Mouse (Mus musculus) ES-Bruce4 (cell line): ENCODE results near the gene Sept3. TPM values are rescaled to one million over a fixed set of nuclear protein-coding genes. Genes with fewer than 3 reads are reported as not detected.

Experiments
- H3K27ac ChIP-seq: 2 replicates; pipeline ENCODE4 v1.5.1; 2012; ENCODE audit warnings: low read length, inconsistent platforms; ENCODE audit not compliant: insufficient read depth
- H3K27me3 ChIP-seq: 2 replicates; pipeline ENCODE4 v1.6.1; 2012; ENCODE audit warnings: mild to moderate bottlenecking, low read length, inconsistent platforms; ENCODE audit not compliant: control insufficient read depth, poor library complexity, insufficient read depth, severe bottlenecking
- H3K36me3 ChIP-seq: 2 replicates; pipeline ENCODE4 v1.6.1; 2012; ENCODE audit warnings: inconsistent platforms, mild to moderate bottlenecking, low read length, moderate library complexity; ENCODE audit not compliant: control insufficient read depth, poor library complexity, insufficient read depth, severe bottlenecking
- H3K4me1 ChIP-seq: one replicate; pipeline ENCODE4 v1.8.1; 2011; ENCODE audit warnings: low read length; ENCODE audit not compliant: control insufficient read depth, insufficient read depth
- H3K4me3 ChIP-seq: 2 replicates; pipeline ENCODE4 v1.5.1; 2011; ENCODE audit warnings: low read depth, mild to moderate bottlenecking, low read length
- H3K9ac ChIP-seq: 2 replicates; pipeline ENCODE4 v1.6.1; 2012; ENCODE audit warnings: low read depth, mild to moderate bottlenecking, inconsistent platforms; ENCODE audit not compliant: poor library complexity, severe bottlenecking
- H3K9me3 ChIP-seq: replicated peaks from 2 replicates; pipeline ENCODE4 v1.6.1; 2012; ENCODE audit warnings: mild to moderate bottlenecking, low read length, inconsistent platforms; ENCODE audit not compliant: control insufficient read depth, poor library complexity, insufficient read depth, severe bottlenecking
- CTCF ChIP-seq: IDR thresholded peaks from one replicate; pipeline ENCODE4 v1.8.1; 2011; ENCODE audit warnings: low read depth, low read length
- EP300 ChIP-seq: IDR thresholded peaks from 2 replicates; pipeline ENCODE4 v1.6.1; 2011; ENCODE audit warnings: low read depth, low read length; ENCODE audit not compliant: insufficient read depth
- POLR2A ChIP-seq: IDR thresholded peaks from one replicate; pipeline ENCODE4 v1.8.1; 2011; ENCODE audit warnings: low read length; ENCODE audit not compliant: insufficient read depth
- polyA plus RNA-seq: library from polyadenylated mRNA; stranded (reverse); fragments of >200 nt; gene quantifications from 2 replicates; pipeline ENCODE4 v1.2.4, GENCODE M21; 2011; ENCODE audit warnings: low read depth; ENCODE audit not compliant: missing spikeins, insufficient read depth, insufficient read length

Sept3 gene
- 8.8 and 9.7 TPM in 2 replicates for polyA plus RNA-seq

GRCm38 (mm10) chr15:82274593-82274926 lies at the start of gene Sept3:
Sept3 (plus strand) TSS chr15:82274893.
- peaks cover 6% of the 10 kb centered on the region for H3K4me1 ChIP-seq
- no peaks in the 10 kb centered on the region for H3K9me3 ChIP-seq
- no peak for TF ChIP-seq CTCF
- TF ChIP-seq POLR2A, result no peak
- no peak for TF ChIP-seq EP300
- peak within 1 kb of the TSS; percentile 97 for H3K4me3 ChIP-seq
- peak within 1 kb of the TSS; percentile 79 for H3K9ac ChIP-seq
- no peaks in the 10 kb centered on the region for H3K36me3 ChIP-seq
- H3K27ac ChIP-seq, result no peak within 1 kb of the TSS
- H3K27me3 ChIP-seq, result 0 out of 2 replicates have a peak, but pooled peaks cover 4% of the 10 kb centered on the region

- Histone ChIP-seq H3K9me3 (no peaks in the 10 kb centered on the region), H3K4me3 (no peak overlapping the region), H3K27me3 (no peaks in the 10 kb centered on the region), H3K27ac (no peak overlapping the region), H3K9ac (no peak overlapping the region), H3K36me3 (no peaks in the 10 kb centered on the region), H3K4me1 (peaks cover 6% of the 10 kb centered on the region)
- TF ChIP-seq CTCF (no peak), POLR2A (no peak), EP300 (no peak)
Observed at GRCm38 (mm10) chr15:82225769-82226168, 48.9 kb upstream of the Sept3 start.

DNA sequence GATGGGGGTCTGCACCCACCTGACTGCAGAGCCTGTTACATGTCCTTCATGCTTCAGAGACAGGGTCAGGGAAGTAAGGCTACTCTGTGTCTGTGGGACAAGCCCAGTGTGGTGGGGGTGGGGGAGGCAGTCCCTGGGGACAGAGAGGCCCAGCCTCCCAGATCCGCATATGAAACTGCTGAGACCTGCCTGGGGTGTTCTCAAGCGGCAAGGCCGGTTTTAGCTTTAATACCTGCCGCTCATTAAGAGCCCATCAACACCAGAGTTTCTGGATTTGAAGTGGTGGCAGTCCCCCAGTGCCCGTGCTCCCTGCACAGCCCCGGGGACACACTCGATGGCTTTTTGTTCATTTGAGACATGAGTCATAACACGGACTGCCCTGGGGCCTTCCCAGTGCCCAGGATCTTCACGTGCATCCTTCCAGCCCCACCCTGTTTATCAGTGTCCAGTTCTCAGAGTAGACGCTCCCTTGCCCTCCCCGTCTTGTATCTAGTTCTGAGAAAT lies 45.1 kb upstream of the Sept3 start:
- no peaks in the 10 kb centered on the region for H3K27me3 ChIP-seq
- 0 out of 2 replicates have a peak, but pooled peaks cover 3% of the 10 kb centered on the region for H3K36me3 ChIP-seq
- H3K4me1 ChIP-seq, result peaks cover 4% of the 10 kb centered on the region
- no peaks in the 10 kb centered on the region for H3K9me3 ChIP-seq
- H3K27ac ChIP-seq, result no peak overlapping the region
- no peak overlapping the region for H3K9ac ChIP-seq
- TF ChIP-seq POLR2A (no peak), CTCF (no peak), EP300 (no peak)
- H3K4me3 ChIP-seq, result no peak overlapping the region

- H3K9me3 ChIP-seq, result no peaks in the 10 kb centered on the region
- no peak overlapping the region for H3K9ac ChIP-seq
- peaks cover 4% of the 10 kb centered on the region for H3K4me1 ChIP-seq
- H3K36me3 ChIP-seq, result 0 out of 2 replicates have a peak, but pooled peaks cover 3% of the 10 kb centered on the region
- H3K27ac ChIP-seq, result no peak overlapping the region
- no peaks in the 10 kb centered on the region for H3K27me3 ChIP-seq
- TF ChIP-seq EP300, result no peak
- no peak for TF ChIP-seq POLR2A
- no peak for TF ChIP-seq CTCF
- H3K4me3 ChIP-seq, result no peak overlapping the region
Observed at GRCm38 (mm10) chr15:82230098-82230611, 44.5 kb upstream of the Sept3 start.

DNA sequence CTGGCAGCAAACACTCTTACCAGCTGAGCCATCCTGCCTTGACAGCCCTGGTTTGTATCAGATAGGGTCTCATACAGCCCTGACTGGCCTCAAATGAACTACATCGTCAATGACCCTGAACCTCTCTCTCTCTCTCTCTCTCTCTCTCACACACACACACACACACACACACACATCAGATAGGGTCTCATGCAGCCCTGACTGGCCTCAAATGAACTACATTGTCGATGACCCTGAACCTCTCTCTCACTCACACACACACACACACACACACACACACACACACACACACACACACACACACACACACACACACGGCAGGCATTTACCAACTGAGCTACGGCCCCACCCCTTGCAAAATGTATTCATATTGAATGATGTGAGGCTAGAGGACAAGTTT lies 43.6 kb upstream of the Sept3 start:
- TF ChIP-seq CTCF (no peak), EP300 (no peak), POLR2A (no peak)
- H3K9ac ChIP-seq, result no peak overlapping the region
- peaks cover 4% of the 10 kb centered on the region for H3K4me1 ChIP-seq
- no peaks in the 10 kb centered on the region for H3K9me3 ChIP-seq
- H3K27me3 ChIP-seq, result no peaks in the 10 kb centered on the region
- H3K27ac ChIP-seq, result no peak overlapping the region
- H3K4me3 ChIP-seq, result no peak overlapping the region
- 0 out of 2 replicates have a peak, but pooled peaks cover 3% of the 10 kb centered on the region for H3K36me3 ChIP-seq

- H3K9me3 ChIP-seq, result no peaks in the 10 kb centered on the region
Observed at GRCm38 (mm10) chr15:82231591-82232378, 42.9 kb upstream of the Sept3 start.

More at GRCm38 (mm10) chr15:82231591-82232378, 42.9 kb upstream of the Sept3 start:
- H3K27me3 ChIP-seq, result no peaks in the 10 kb centered on the region
- peaks cover 4% of the 10 kb centered on the region for H3K4me1 ChIP-seq
- TF ChIP-seq CTCF (no peak), EP300 (no peak), POLR2A (no peak)
- H3K36me3 ChIP-seq, result 0 out of 2 replicates have a peak, but pooled peaks cover 3% of the 10 kb centered on the region
- H3K4me3 ChIP-seq, result no peak overlapping the region
- H3K9ac ChIP-seq, result no peak overlapping the region
- no peak overlapping the region for H3K27ac ChIP-seq
